In genomic region chr6:57582356-57582755, GRCm38 (mm10) we compare ENCODE assay signal across 12 mouse cellular contexts. TPM values are rescaled to one million over a fixed set of nuclear protein-coding genes. Genes with fewer than 3 reads are reported as not detected.
DNase-seq lines count a peak whose midpoint lies in the region; ATAC-seq and TF ChIP-seq lines count a peak whose summit lies in the region.
"Had no signal": no experiment of that assay in that cellular context is flagged by ENCODE, and none has a peak within 500 bp of the region (broad histone marks: within the 10 kb centered on the region; RNA-seq: fewer than 3 reads in every experiment).

No protein-coding gene starts in this region.

- peak overlapping the region; percentile 10; the same call in 1 of the 2 replicates for H3K4me2 ChIP-seq in lung, embryonic 15.5 days
- peak overlapping the region; percentile 45 for H3K4me2 ChIP-seq in liver, embryonic 14.5 days (ENCODE audit: low read depth)
- H3K4me2 ChIP-seq: midbrain, embryonic 12.5 days had no signal

- TF ChIP-seq EP300 in liver, embryonic 14.5 days (IDR thresholded peaks at IDR 0.05; ENCODE audit: low read depth): no peak

- no peaks in the 10 kb centered on the region for H3K36me3 ChIP-seq in lung, embryonic 15.5 days
- no peaks in the 10 kb centered on the region for H3K36me3 ChIP-seq in liver, embryonic 14.5 days (replicated peaks; ENCODE audit: control insufficient read depth, insufficient read depth, low read depth)
- H3K36me3 ChIP-seq: embryonic facial prominence, embryonic 13.5 days; midbrain, embryonic 12.5 days had no signal

- no peak for DNase-seq in lung, postnatal 4 days
- DNase-seq in T-cell, adult 2 months (ENCODE audit: low spot score): peak; percentile 59
- no peak for DNase-seq in liver, embryonic 14.5 days (ENCODE audit: low read depth in 3 of 3, low spot score in 3 of 3)
- peak; percentile 56 to 69 for DNase-seq in spleen, postnatal 36 days (ENCODE audit: low spot score in 2 of 2)
- no peak for DNase-seq in left cerebral cortex, adult 8-10 months (ENCODE audit: low spot score in 2 of 2)
- DNase-seq in cerebellum, postnatal 10 days: no peak
- DNase-seq in layer of hippocampus, adult 2 months (ENCODE audit: low spot score in 2 of 2): no peak
- DNase-seq: heart, postnatal 4 days; layer of hippocampus, adult 9-11 months had no signal

- H3K9ac ChIP-seq in lung, embryonic 15.5 days: no peak overlapping the region
- H3K9ac ChIP-seq in liver, embryonic 14.5 days (replicated peaks): no peak overlapping the region
- H3K9ac ChIP-seq: embryonic facial prominence, embryonic 13.5 days; midbrain, embryonic 12.5 days had no signal

- H3K4me1 ChIP-seq in lung, embryonic 15.5 days: no peaks in the 10 kb centered on the region
- peaks cover 0 to 2% of the 10 kb centered on the region in 2 experiments; a peak in 1 of 4 replicates for H3K4me1 ChIP-seq in liver, embryonic 14.5 days (replicated peaks; ENCODE audit: control insufficient read depth in 2 of 2, insufficient read depth in 2 of 2, low read length in 1 of 2)
- H3K4me1 ChIP-seq: embryonic facial prominence, embryonic 13.5 days had no signal

- TF ChIP-seq CTCF in liver, embryonic 14.5 days (IDR thresholded peaks at IDR 0.05; ENCODE audit: low read depth): no peak
- no peak for TF ChIP-seq CTCF in layer of hippocampus, adult 2 months (conservative IDR thresholded peaks at IDR 0.05)

- ATAC-seq in lung, embryonic 15.5 days (ENCODE audit: borderline replicate concordance, extremely low read depth, low FRiP score, low TSS enrichment): no peak
- no peak for ATAC-seq in liver, embryonic 14.5 days (ENCODE audit: insufficient read depth)

- no peaks in the 10 kb centered on the region for H3K9me3 ChIP-seq in lung, embryonic 15.5 days
- H3K9me3 ChIP-seq in liver, embryonic 14.5 days (ENCODE audit: control insufficient read depth, low read length): no peaks in the 10 kb centered on the region
- H3K9me3 ChIP-seq: embryonic facial prominence, embryonic 13.5 days; midbrain, embryonic 12.5 days had no signal

- 52% methylated on average over 4 of the region's 4 CpGs for WGBS in lung, embryonic 15.5 days
- WGBS in liver, embryonic 14.5 days (ENCODE audit: insufficient replicate concordance): 58% methylated on average over 4 of the region's 4 CpGs

- no peaks in the 10 kb centered on the region for H3K27me3 ChIP-seq in lung, embryonic 15.5 days
- H3K27me3 ChIP-seq in liver, embryonic 14.5 days (ENCODE audit: control insufficient read depth, insufficient read depth, low read length): no peaks in the 10 kb centered on the region
- H3K27me3 ChIP-seq: embryonic facial prominence, embryonic 13.5 days; midbrain, embryonic 12.5 days had no signal

- H3K4me3 ChIP-seq in lung, embryonic 15.5 days: no peak overlapping the region
- peak overlapping the region in 1 of 2 experiments; percentile 4; a peak in 1 of 4 replicates for H3K4me3 ChIP-seq in liver, embryonic 14.5 days (ENCODE audit: insufficient read depth in 1 of 2, low read depth in 2 of 2, low read length in 2 of 2)
- no peak overlapping the region for H3K4me3 ChIP-seq in layer of hippocampus, adult 2 months
- H3K4me3 ChIP-seq: embryonic facial prominence, embryonic 13.5 days; midbrain, embryonic 12.5 days had no signal

- no peak overlapping the region for H3K27ac ChIP-seq in lung, embryonic 15.5 days
- no peak overlapping the region for H3K27ac ChIP-seq in liver, embryonic 14.5 days
- no peak overlapping the region for H3K27ac ChIP-seq in layer of hippocampus, adult 2 months
- H3K27ac ChIP-seq: embryonic facial prominence, embryonic 13.5 days; midbrain, embryonic 12.5 days had no signal

RNA-seq across cellular contexts. Expression of gene Herc6, which starts 1.6 kb away (rescaled TPM):
- polyA plus RNA-seq in lung, embryonic 15.5 days (2015; fragmentation: Nextera tagmentation; extraction: Ambion mirVana): 2.9 and 3.7 TPM in 2 replicates
- polyA plus RNA-seq in liver, embryonic 14.5 days (2012; rRNA removed): 1.3 and 2.3 TPM in 2 replicates
- 2.7 and 3.7 TPM in 2 replicates for polyA plus RNA-seq in liver, embryonic 14.5 days (2014; fragmentation: Nextera tagmentation; extraction: Ambion mirVana)
- 10 to 100 TPM; 12.5 to 17.2 (median 14.6) TPM for total RNA-seq in left cerebral cortex, adult 8-10 months (2022)
- 1 to 10 TPM; 5.5 TPM for total RNA-seq in layer of hippocampus, adult 2 months (2021)

RNA-seq across cellular contexts. Expression of gene Ppm1k, which starts 47.1 kb away (rescaled TPM):
- polyA plus RNA-seq in lung, embryonic 15.5 days (2015; fragmentation: Nextera tagmentation; extraction: Ambion mirVana): 5.9 and 6.4 TPM in 2 replicates
- 1.6 and 4.5 TPM in 2 replicates for polyA plus RNA-seq in liver, embryonic 14.5 days (2012; rRNA removed)
- polyA plus RNA-seq in liver, embryonic 14.5 days (2014; fragmentation: Nextera tagmentation; extraction: Ambion mirVana): 2.8 and 3.3 TPM in 2 replicates
- 100 to 1,000 TPM in 1 of 4 experiments, 10 to 100 TPM in 3; 84.3 to 108 (median 91.8) TPM for total RNA-seq in left cerebral cortex, adult 8-10 months (2022)
- 10 to 100 TPM; 80.3 to 83.6 TPM for total RNA-seq in layer of hippocampus, adult 2 months (2021)

Comparison
In these comparisons a context has a peak if more than half of its experiments do, and no peak if none do; other contexts are left out.
1. DNase-seq: peak in T-cell, adult 2 months (single experiment) and spleen, postnatal 36 days (2 of 2); none in lung, postnatal 4 days (0 of 2), liver, embryonic 14.5 days (0 of 3), left cerebral cortex, adult 8-10 months (0 of 2), cerebellum, postnatal 10 days (0 of 2) and layer of hippocampus, adult 2 months (0 of 2).